Mouse (Mus musculus) myocyte (in vitro differentiated cells): ENCODE measurements around the gene Nufip1. TPM values are rescaled to one million over a fixed set of nuclear protein-coding genes. Genes with fewer than 3 reads are reported as not detected.

ENCODE experiments used
- H3K27me3 ChIP-seq: one replicate; pipeline ENCODE4 v1.6.1; 2011; ENCODE audit not compliant: control insufficient read depth, insufficient read depth, insufficient read length
- H3K36me3 ChIP-seq: one replicate; pipeline ENCODE4 v1.6.1; 2011; ENCODE audit not compliant: control insufficient read depth, insufficient read depth
- H3K4me2 ChIP-seq: one replicate; pipeline ENCODE4 v1.6.1; 2011; ENCODE audit warnings: low read depth, control low read depth
- H3K4me3 ChIP-seq: one replicate; pipeline ENCODE4 v1.5.1; 2011; ENCODE audit warnings: mild to moderate bottlenecking, control low read depth, moderate library complexity
- H3K79me2 ChIP-seq: one replicate; pipeline ENCODE4 v1.6.1; 2011; ENCODE audit not compliant: control insufficient read depth, insufficient read depth
- H3ac ChIP-seq: one replicate; pipeline ENCODE4 v1.6.1; 2011; ENCODE audit not compliant: control insufficient read depth, insufficient read length
- CEBPB ChIP-seq: IDR thresholded peaks from 2 replicates; pipeline ENCODE4 v1.6.1; 2011; ENCODE audit warnings: mild to moderate bottlenecking, moderate library complexity; ENCODE audit not compliant: poor library complexity, insufficient read depth, severe bottlenecking
- E2F4 ChIP-seq: IDR thresholded peaks from one replicate; pipeline ENCODE4 v1.6.1; 2011; ENCODE audit warnings: mild to moderate bottlenecking, control low read depth, moderate library complexity; ENCODE audit not compliant: insufficient read depth
- MAX ChIP-seq: IDR thresholded peaks from one replicate; pipeline ENCODE4 v1.6.1; 2011; ENCODE audit warnings: low read depth, mild to moderate bottlenecking, control low read depth
- MYOD1 ChIP-seq, 3 experiments: IDR thresholded peaks; one replicate each; pipeline ENCODE4 v1.6.1; 2011; ENCODE audit warnings: control low read depth in 2 of 3, low read depth in 2 of 3, mild to moderate bottlenecking in 2 of 3, moderate library complexity in 1 of 3; ENCODE audit not compliant: insufficient read length in 2 of 3, control insufficient read depth in 1 of 3
- MYOG ChIP-seq, 3 experiments: IDR thresholded peaks; one replicate each; pipeline ENCODE4 v1.6.1; 2011; ENCODE audit warnings: control low read depth in 2 of 3, low read depth in 2 of 3, mild to moderate bottlenecking in 2 of 3; ENCODE audit not compliant: insufficient read length in 2 of 3, control insufficient read depth in 1 of 3, insufficient read depth in 1 of 3
- POLR2A ChIP-seq: IDR thresholded peaks from one replicate; pipeline ENCODE4 v1.6.1; 2011; ENCODE audit warnings: low read depth, mild to moderate bottlenecking, control low read depth, moderate library complexity; ENCODE audit not compliant: insufficient read length
- POLR2AphosphoS2 ChIP-seq: IDR thresholded peaks from one replicate; pipeline ENCODE4 v1.6.1; 2011; ENCODE audit warnings: low read depth, control low read depth; ENCODE audit not compliant: insufficient read length
- REST ChIP-seq: IDR thresholded peaks from one replicate; pipeline ENCODE4 v1.6.1; 2011; ENCODE audit warnings: mild to moderate bottlenecking, control low read depth, moderate library complexity; ENCODE audit not compliant: insufficient read depth, insufficient read length
- SRF ChIP-seq: IDR thresholded peaks from one replicate; pipeline ENCODE4 v1.6.1; 2011; ENCODE audit warnings: low read depth; ENCODE audit not compliant: control insufficient read depth, insufficient read length
- TCF12 ChIP-seq: IDR thresholded peaks from one replicate; pipeline ENCODE4 v1.6.1; 2011; ENCODE audit warnings: mild to moderate bottlenecking, control low read depth; ENCODE audit not compliant: poor library complexity, insufficient read depth, severe bottlenecking
- TCF3 ChIP-seq: IDR thresholded peaks from one replicate; pipeline ENCODE4 v1.6.1; 2011; ENCODE audit warnings: low read depth, control low read depth; ENCODE audit not compliant: insufficient read length
- USF1 ChIP-seq: IDR thresholded peaks from one replicate; pipeline ENCODE4 v1.6.1; 2011; ENCODE audit warnings: low read depth, mild to moderate bottlenecking, control low read depth, moderate library complexity
- polyA plus RNA-seq: library from polyadenylated mRNA; unstranded; fragments of >200 nt; fragmentation: generic; extraction: Trizol; gene quantifications from one replicate; pipeline ENCODE4 v1.2.1, GENCODE M21; 2012; ENCODE audit warnings: missing spikeins

Nufip1 gene
- polyA plus RNA-seq, 1 experiment: 6.1 TPM

- no peaks in the 10 kb centered on the region for H3K36me3 ChIP-seq
- H3K4me2 ChIP-seq: peak overlapping the region; percentile 48
- TF ChIP-seq POLR2AphosphoS2 (no peak), TCF12 (no peak), E2F4 (no peak), MAX (no peak)
- H3ac ChIP-seq: no peak overlapping the region
- H3K27me3 ChIP-seq: no peaks in the 10 kb centered on the region
- no peaks in the 10 kb centered on the region for H3K79me2 ChIP-seq
- H3K4me3 ChIP-seq: no peak overlapping the region
These were observed 54.4 kb downstream of the Nufip1 start for GRCm38 (mm10) chr14:76164904-76165755.

DNA sequence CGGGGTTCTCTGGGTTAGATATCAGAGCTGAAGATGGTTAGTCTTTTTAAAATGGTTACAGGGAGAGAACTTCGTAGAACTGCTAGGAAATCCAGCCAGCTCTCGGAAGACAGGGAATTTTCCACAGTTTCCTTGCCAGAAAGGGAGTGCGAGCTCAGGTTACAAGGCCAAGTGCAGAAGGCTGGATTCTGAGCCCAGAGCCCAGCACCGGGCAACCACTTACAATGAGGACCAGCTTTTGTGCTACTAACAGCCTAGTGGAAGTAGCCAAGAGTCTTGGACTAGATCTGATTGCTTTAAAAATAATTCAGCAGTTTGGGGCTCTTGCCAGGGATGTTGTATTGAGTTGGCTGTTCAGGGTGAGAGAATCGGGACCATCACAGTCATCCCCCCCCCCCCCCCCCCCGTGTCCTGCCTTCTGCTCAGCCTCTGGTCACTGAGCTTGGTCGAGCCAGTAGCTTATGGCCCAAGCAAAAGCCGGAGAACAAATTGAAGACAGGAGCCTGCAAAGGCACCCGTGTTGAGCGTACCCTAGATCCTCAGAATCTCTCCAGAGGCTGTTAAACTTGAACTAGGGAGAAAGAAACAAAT lies 59.3 kb downstream of the Nufip1 start:
- Histone ChIP-seq H3ac (no peak overlapping the region), H3K4me3 (no peak overlapping the region)
- TF ChIP-seq MAX (no peak), MYOG (IDR thresholded peaks at IDR 0.05; ENCODE audit: control insufficient read depth in 1 of 3, insufficient read depth in 1 of 3, insufficient read length in 2 of 3, low read depth in 2 of 3) (no peak), TCF3 (no peak), MYOD1 (IDR thresholded peaks at IDR 0.05; ENCODE audit: control insufficient read depth in 1 of 3, insufficient read length in 2 of 3, low read depth in 2 of 3) (no peak), CEBPB (no peak), SRF (no peak)

GRCm38 (mm10) chr14:76171285-76171684 lies 60.6 kb downstream of the Nufip1 start:
- no peaks in the 10 kb centered on the region for H3K27me3 ChIP-seq
- no peak overlapping the region for H3K4me2 ChIP-seq
- no peaks in the 10 kb centered on the region for H3K36me3 ChIP-seq
- TF ChIP-seq MYOG (IDR thresholded peaks at IDR 0.05; ENCODE audit: control insufficient read depth in 1 of 3, insufficient read depth in 1 of 3, insufficient read length in 2 of 3, low read depth in 2 of 3) (no peak), TCF3 (no peak), SRF (no peak), TCF12 (no peak), REST (no peak), E2F4 (no peak), POLR2A (no peak), POLR2AphosphoS2 (no peak), USF1 (no peak), MAX (no peak), CEBPB (no peak), MYOD1 (IDR thresholded peaks at IDR 0.05; ENCODE audit: control insufficient read depth in 1 of 3, insufficient read length in 2 of 3, low read depth in 2 of 3) (no peak)
- H3ac ChIP-seq: no peak overlapping the region
- no peak overlapping the region for H3K4me3 ChIP-seq
- H3K79me2 ChIP-seq: no peaks in the 10 kb centered on the region

More for the DNA sequence above, 59.3 kb downstream of the Nufip1 start:
- no peak overlapping the region for H3K4me2 ChIP-seq
- no peaks in the 10 kb centered on the region for H3K36me3 ChIP-seq
- no peaks in the 10 kb centered on the region for H3K79me2 ChIP-seq
- H3K27me3 ChIP-seq: no peaks in the 10 kb centered on the region

DNA sequence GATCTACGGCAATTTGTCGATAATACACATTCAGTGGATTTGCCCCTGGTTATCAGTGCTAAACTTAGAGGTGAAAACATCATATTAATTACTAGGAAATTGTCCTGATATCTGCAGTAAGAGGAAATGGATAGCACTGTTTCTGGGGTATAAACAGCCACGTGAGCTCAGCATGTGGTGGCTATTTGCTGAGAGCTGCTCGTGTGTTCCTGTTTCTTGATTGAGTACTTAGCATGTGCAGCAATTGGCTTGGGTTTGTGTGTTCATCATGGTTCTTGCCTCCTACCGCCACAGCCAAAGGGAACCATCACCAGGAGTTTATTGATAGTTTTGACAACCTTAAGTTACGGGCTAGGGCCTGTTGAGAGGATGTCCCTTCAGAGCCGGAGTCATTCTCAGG lies 63.6 kb downstream of the Nufip1 start:
- Histone ChIP-seq H3K36me3 (no peaks in the 10 kb centered on the region), H3K4me3 (no peak overlapping the region), H3K27me3 (no peaks in the 10 kb centered on the region), H3K79me2 (no peaks in the 10 kb centered on the region), H3ac (no peak overlapping the region), H3K4me2 (no peak overlapping the region)
- TF ChIP-seq E2F4: no peak
- no peak for TF ChIP-seq USF1
- no peak for TF ChIP-seq MYOD1 (IDR thresholded peaks at IDR 0.05; ENCODE audit: control insufficient read depth in 1 of 3, insufficient read length in 2 of 3, low read depth in 2 of 3)
- no peak for TF ChIP-seq MAX
- no peak for TF ChIP-seq POLR2AphosphoS2
- no peak for TF ChIP-seq CEBPB
- TF ChIP-seq SRF: no peak

GRCm38 (mm10) chr14:76175808-76176207 lies 65.1 kb downstream of the Nufip1 start:
- no peak overlapping the region for H3ac ChIP-seq
- H3K79me2 ChIP-seq: no peaks in the 10 kb centered on the region
- TF ChIP-seq MAX (no peak), POLR2AphosphoS2 (no peak), CEBPB (no peak), MYOG (IDR thresholded peaks at IDR 0.05; ENCODE audit: control insufficient read depth in 1 of 3, insufficient read depth in 1 of 3, insufficient read length in 2 of 3, low read depth in 2 of 3) (no peak), TCF12 (no peak), E2F4 (no peak), POLR2A (no peak), REST (no peak), USF1 (no peak), TCF3 (no peak), SRF (no peak), MYOD1 (IDR thresholded peaks at IDR 0.05; ENCODE audit: control insufficient read depth in 1 of 3, insufficient read length in 2 of 3, low read depth in 2 of 3) (no peak)
- H3K36me3 ChIP-seq: no peaks in the 10 kb centered on the region
- H3K4me3 ChIP-seq: no peak overlapping the region
- H3K4me2 ChIP-seq: no peak overlapping the region
- H3K27me3 ChIP-seq: no peaks in the 10 kb centered on the region
